Mouse (Mus musculus) testis, adult 2 months (tissue): ENCODE measurements around the gene Cd5. TPM values are rescaled to one million over a fixed set of nuclear protein-coding genes. Genes with fewer than 3 reads are reported as not detected.

ENCODE experiments used
- H3K27ac ChIP-seq: fragments of 200-500 bp; 2 replicates; pipeline ENCODE4 v1.5.1; 2012; ENCODE audit warnings: low read depth, low read length; ENCODE audit not compliant: control insufficient read depth, insufficient read depth
- H3K27me3 ChIP-seq: fragments of 200-500 bp; 2 replicates; pipeline ENCODE4 v1.6.1; 2012; ENCODE audit warnings: mild to moderate bottlenecking, low read length, moderate library complexity; ENCODE audit not compliant: control insufficient read depth, insufficient read depth
- H3K36me3 ChIP-seq: fragments of 200-500 bp; 2 replicates; pipeline ENCODE4 v1.6.1; 2012; ENCODE audit warnings: mild to moderate bottlenecking, low read length; ENCODE audit not compliant: control insufficient read depth, insufficient read depth
- H3K4me1 ChIP-seq: fragments of 200-500 bp; 2 replicates; pipeline ENCODE4 v1.6.1; 2012; ENCODE audit warnings: low read length; ENCODE audit not compliant: control insufficient read depth, insufficient read depth
- H3K4me3 ChIP-seq: fragments of 200-500 bp; 2 replicates; pipeline ENCODE4 v1.5.1; 2012; ENCODE audit warnings: low read depth, mild to moderate bottlenecking, low read length, moderate library complexity, mixed read lengths; ENCODE audit not compliant: control insufficient read depth
- CTCF ChIP-seq: fragments of 200-500 bp; IDR thresholded peaks from 2 replicates; pipeline ENCODE4 v1.5.1; 2012; ENCODE audit warnings: low read depth, mild to moderate bottlenecking, inconsistent platforms, low read length, moderate library complexity; ENCODE audit not compliant: control insufficient read depth, insufficient read depth, insufficient replicate concordance
- POLR2A ChIP-seq: fragments of 200-500 bp; IDR thresholded peaks from 2 replicates; pipeline ENCODE4 v1.6.1; 2012; ENCODE audit warnings: low read depth, mild to moderate bottlenecking, inconsistent platforms, low read length, moderate library complexity; ENCODE audit not compliant: control insufficient read depth
- polyA plus RNA-seq: library from polyadenylated mRNA; depleted of rRNA; stranded (reverse); fragments of >200 nt; gene quantifications from 2 replicates; pipeline ENCODE4 v1.2.3, GENCODE M21; 2012

Gene Cd5
- polyA plus RNA-seq, 1 experiment = 0.06 TPM

GRCm38 (mm10) chr19:10757125-10757524 lies 18.3 kb upstream of the Cd5 start:
- Histone ChIP-seq H3K36me3 (no peaks in the 10 kb centered on the region), H3K27me3 (no peaks in the 10 kb centered on the region), H3K4me1 (no peaks in the 10 kb centered on the region), H3K4me3 (no peak overlapping the region), H3K27ac (no peak overlapping the region)
- TF ChIP-seq CTCF (no peak), POLR2A (no peak)

- Histone ChIP-seq H3K4me3 (no peak overlapping the region), H3K36me3 (no peaks in the 10 kb centered on the region), H3K27me3 (no peaks in the 10 kb centered on the region), H3K27ac (no peak overlapping the region), H3K4me1 (no peaks in the 10 kb centered on the region)
- TF ChIP-seq CTCF (no peak), POLR2A (no peak)
Measured at GRCm38 (mm10) chr19:10752646-10753045, 13.8 kb upstream of the Cd5 start.

DNA sequence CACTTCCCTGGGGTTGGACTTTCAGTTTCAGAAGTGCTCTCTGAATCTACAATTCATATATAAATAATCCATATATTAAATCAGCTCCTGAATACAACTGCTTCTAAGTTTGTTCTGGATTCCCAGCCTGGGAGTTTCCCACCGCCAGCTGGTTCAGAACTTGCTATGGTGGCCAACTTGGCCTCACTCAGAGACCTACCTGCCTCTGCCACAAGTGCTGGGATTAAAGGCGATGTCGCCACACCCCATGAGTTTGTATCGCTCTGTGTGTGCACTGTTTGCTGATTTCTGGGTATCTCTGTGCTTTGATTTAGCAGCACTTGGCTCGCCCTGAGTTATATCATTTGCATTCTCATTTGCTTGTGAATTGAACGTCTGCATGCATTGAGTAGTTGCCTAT lies 13.3 kb upstream of the Cd5 start:
- no peak overlapping the region for H3K4me3 ChIP-seq
- H3K36me3 ChIP-seq = no peaks in the 10 kb centered on the region
- no peak overlapping the region for H3K27ac ChIP-seq
- TF ChIP-seq CTCF (no peak), POLR2A (no peak)
- no peaks in the 10 kb centered on the region for H3K27me3 ChIP-seq
- H3K4me1 ChIP-seq = no peaks in the 10 kb centered on the region

GRCm38 (mm10) chr19:10751607-10752006 lies 12.8 kb upstream of the Cd5 start:
- no peak overlapping the region for H3K27ac ChIP-seq
- H3K4me3 ChIP-seq = no peak overlapping the region
- no peaks in the 10 kb centered on the region for H3K36me3 ChIP-seq
- no peaks in the 10 kb centered on the region for H3K27me3 ChIP-seq
- TF ChIP-seq CTCF = no peak
- no peak for TF ChIP-seq POLR2A
- H3K4me1 ChIP-seq = no peaks in the 10 kb centered on the region

DNA sequence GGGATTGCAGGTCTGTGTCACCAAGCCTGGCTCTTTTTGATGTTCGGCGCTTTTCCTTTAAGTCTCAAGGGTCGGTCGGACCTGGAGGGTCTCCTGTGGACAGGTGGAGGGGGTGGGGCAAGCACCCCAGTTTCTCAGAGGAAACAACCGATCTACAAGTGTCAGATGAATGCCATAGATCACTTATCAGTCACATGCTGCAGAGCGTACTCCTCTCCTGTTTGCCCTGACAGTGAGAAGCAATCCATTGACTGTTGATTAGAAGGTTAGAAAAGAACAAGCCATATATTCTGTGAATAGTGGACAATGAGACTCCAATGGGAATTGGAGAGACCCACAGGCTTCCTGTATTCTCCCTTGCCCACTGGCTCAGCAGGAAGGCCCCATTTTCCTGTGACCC lies 11.4 kb upstream of the Cd5 start:
- H3K36me3 ChIP-seq = no peaks in the 10 kb centered on the region
- TF ChIP-seq CTCF (no peak), POLR2A (no peak)
- H3K4me3 ChIP-seq = no peak overlapping the region
- H3K27me3 ChIP-seq = no peaks in the 10 kb centered on the region
- no peak overlapping the region for H3K27ac ChIP-seq
- no peaks in the 10 kb centered on the region for H3K4me1 ChIP-seq

GRCm38 (mm10) chr19:10749295-10749694 lies 10.5 kb upstream of the Cd5 start:
- Histone ChIP-seq H3K4me1 (no peaks in the 10 kb centered on the region), H3K4me3 (no peak overlapping the region), H3K27ac (no peak overlapping the region), H3K27me3 (no peaks in the 10 kb centered on the region), H3K36me3 (no peaks in the 10 kb centered on the region)
- no peak for TF ChIP-seq CTCF
- no peak for TF ChIP-seq POLR2A

GRCm38 (mm10) chr19:10748401-10749102 lies 9.8 kb upstream of the Cd5 start:
- H3K27ac ChIP-seq = no peak overlapping the region
- no peak for TF ChIP-seq CTCF
- no peak for TF ChIP-seq POLR2A
- H3K27me3 ChIP-seq = no peaks in the 10 kb centered on the region
- H3K36me3 ChIP-seq = no peaks in the 10 kb centered on the region
- H3K4me1 ChIP-seq = no peaks in the 10 kb centered on the region
- H3K4me3 ChIP-seq = no peak overlapping the region
